ENCODE assay signal across 8 mouse cellular contexts in genomic region chr6:66896921-66897645, GRCm38 (mm10). TPM values are rescaled to one million over a fixed set of nuclear protein-coding genes. Genes with fewer than 3 reads are reported as not detected.
DNase-seq lines count a peak whose midpoint lies in the region; ATAC-seq and TF ChIP-seq lines count a peak whose summit lies in the region.

No protein-coding gene starts in this region.

- H3K4me3 ChIP-seq in kidney, adult 2 months (ENCODE audit: insufficient read depth, low read depth, low read length) = peak overlapping the region; percentile 88
- H3K4me3 ChIP-seq in neural tube, embryonic 12.5 days = peak overlapping the region; percentile 68

- peak overlapping the region; percentile 79 for H3K4me2 ChIP-seq in neural tube, embryonic 12.5 days (replicated peaks)

- no peak for TF ChIP-seq POLR2A in kidney, adult 2 months (IDR thresholded peaks at IDR 0.05; ENCODE audit: low read depth, low read length)

- peak; percentile 40 for DNase-seq in urinary bladder, postnatal 14 days (ENCODE audit: low spot score)
- no peak for DNase-seq in urinary bladder, postnatal 10 days (ENCODE audit: low spot score)
- peak; percentile 26 to 33 for DNase-seq in cerebellum, postnatal 14 days
- peak; percentile 6 to 38 for DNase-seq in gastrocnemius, postnatal 36 days
- peak; percentile 81 for DNase-seq in kidney, adult 2 months
- peak; percentile 49 to 62 for DNase-seq in lung, adult 18-20 months

- peak overlapping the region; percentile 76 for H3K9ac ChIP-seq in neural tube, embryonic 12.5 days

- intact Hi-C loops in gastrocnemius, postnatal 36 days (cut with DNase I) = loop anchor here (2.0 to 10.0 kb wide), 2 partner anchors 62 to 262 kb away; no protein-coding TSS in a partner anchor

- peak overlapping the region; percentile 40 for H3K27ac ChIP-seq in kidney, adult 2 months (ENCODE audit: insufficient read depth, low read depth, low read length)
- no peak overlapping the region for H3K27ac ChIP-seq in neural tube, embryonic 12.5 days

- WGBS in kidney, adult 2 months = under 1% methylated on average over 25 of the region's 25 CpGs
- 1% methylated on average over 25 of the region's 25 CpGs for WGBS in neural tube, embryonic 12.5 days

- peaks cover 13% of the 10 kb centered on the region for H3K4me1 ChIP-seq in kidney, adult 2 months (ENCODE audit: control insufficient read depth, insufficient read depth, low read length)
- peaks cover 16% of the 10 kb centered on the region for H3K4me1 ChIP-seq in neural tube, embryonic 12.5 days

- H3K27me3 ChIP-seq in kidney, adult 2 months (replicated peaks; ENCODE audit: control insufficient read depth, insufficient read depth, low read length) = no peaks in the 10 kb centered on the region
- H3K27me3 ChIP-seq in neural tube, embryonic 12.5 days (replicated peaks) = peaks cover 2% of the 10 kb centered on the region; the same call in 1 of the 2 replicates

- peak; percentile 22 for ATAC-seq in neural tube, embryonic 12.5 days (ENCODE audit: low FRiP score, low read depth)
- ATAC-seq in activated CD4-positive, CD25-positive, alpha-beta regulatory T cell, adult 4 months = no peak

- TF ChIP-seq CTCF in kidney, adult 2 months (conservative IDR thresholded peaks at IDR 0.05; ENCODE audit: insufficient read depth, insufficient read length, low read depth, low read length) = no peak

- no peaks in the 10 kb centered on the region for H3K9me3 ChIP-seq in neural tube, embryonic 12.5 days

- H3K36me3 ChIP-seq in kidney, adult 2 months (ENCODE audit: control insufficient read depth, insufficient read depth, low read length) = no peaks in the 10 kb centered on the region
- no peaks in the 10 kb centered on the region for H3K36me3 ChIP-seq in neural tube, embryonic 12.5 days

RNA-seq across cellular contexts. Expression of gene Gng12, which starts 0.9 kb away (rescaled TPM):
- total RNA-seq in gastrocnemius, postnatal 36 days (2021) = 10 to 100 TPM; 26.0 to 27.1 TPM
- polyA plus RNA-seq in kidney, adult 2 months (2012; rRNA removed) = 90.6 and 102 TPM in 2 replicates
- 38.0 and 41.8 TPM in 2 replicates for polyA plus RNA-seq in neural tube, embryonic 12.5 days (2016; fragmentation: Nextera tagmentation; extraction: Ambion mirVana)
- 10 to 100 TPM; 21.3 to 21.7 TPM for polyA plus RNA-seq in activated CD4-positive, CD25-positive, alpha-beta regulatory T cell, adult 4 months (2017; shearing (Covaris generic))
